Mouse (Mus musculus): ENCODE measurements at regions not wholly inside any gene's neighbourhood (a gene's known extent, or its start where the extent isn't known, plus 50 kb on each side); places are given as distances from the start of the nearest gene placed in this dataset.

- Histone ChIP-seq H3K4me1 (ENCODE audit: control insufficient read depth in 1 of 2, insufficient read depth in 2 of 2, low read length in 2 of 2) (no peaks in the 10 kb centered on the region), H3K9ac (ENCODE audit: control insufficient read depth, low read depth, low read length, poor library complexity, severe bottlenecking) (no peak overlapping the region), H3K4me3 (ENCODE audit: control insufficient read depth in 1 of 2, insufficient read depth in 1 of 2, low read depth in 2 of 2, low read length in 2 of 2) (no peak overlapping the region), H3K9me3 (replicated peaks; ENCODE audit: insufficient read depth, low read length) (no peaks in the 10 kb centered on the region), H3K27me3 (ENCODE audit: control insufficient read depth in 1 of 2, insufficient read depth in 2 of 2, low read length in 2 of 2) (no peaks in the 10 kb centered on the region), H3K36me3 (ENCODE audit: control insufficient read depth in 1 of 2, insufficient read depth in 2 of 2, low read length in 2 of 2) (no peaks in the 10 kb centered on the region), H3K79me2 (ENCODE audit: control insufficient read depth, insufficient read depth, low read length, poor library complexity) (no peaks in the 10 kb centered on the region), H3K27ac (ENCODE audit: control insufficient read depth, low read depth, low read length) (no peak overlapping the region)
- DNase-seq (ENCODE audit: low read depth, low spot score) = no peak
- TF ChIP-seq RCOR1 (IDR thresholded peaks at IDR 0.05; ENCODE audit: low read depth, low read length) (no peak), JUND (IDR thresholded peaks at IDR 0.05; ENCODE audit: low read depth, low read length) (no peak), RAD21 (IDR thresholded peaks at IDR 0.05; ENCODE audit: low read depth, low read length) (no peak), UBTF (IDR thresholded peaks at IDR 0.05; ENCODE audit: borderline replicate concordance, insufficient read depth, low read depth, low read length) (no peak), POLR2AphosphoS5 (IDR thresholded peaks at IDR 0.05; ENCODE audit: borderline replicate concordance, low read depth, low read length) (no peak), SMC3 (IDR thresholded peaks at IDR 0.05; ENCODE audit: low read depth, low read length) (no peak), MAZ (IDR thresholded peaks at IDR 0.05; ENCODE audit: low read depth, low read length) (no peak), USF1 (IDR thresholded peaks at IDR 0.05; ENCODE audit: low read depth, low read length) (no peak), POLR2AphosphoS2 (IDR thresholded peaks at IDR 0.05; ENCODE audit: low read length) (no peak), ZC3H11A (IDR thresholded peaks at IDR 0.05; ENCODE audit: low read depth, low read length) (no peak), MYB (IDR thresholded peaks at IDR 0.05; ENCODE audit: low read depth, low read length) (no peak), ZNF384 (IDR thresholded peaks at IDR 0.05; ENCODE audit: low read depth, low read length) (no peak)
Observed at GRCm38 (mm10) chr6:93353353-93354125, 410.2 kb upstream of the Adamts9 start.

GRCm38 (mm10) chr6:93349936-93350700, 406.8 kb upstream of the Adamts9 start:
- no peak overlapping the region for H3K9ac ChIP-seq (ENCODE audit: control insufficient read depth, low read depth, low read length, poor library complexity, severe bottlenecking)
- no peak for DNase-seq (ENCODE audit: low read depth, low spot score)
- no peaks in the 10 kb centered on the region for H3K4me1 ChIP-seq (ENCODE audit: control insufficient read depth in 1 of 2, insufficient read depth in 2 of 2, low read length in 2 of 2)
- no peak overlapping the region for H3K27ac ChIP-seq (ENCODE audit: control insufficient read depth, low read depth, low read length)
- no peaks in the 10 kb centered on the region for H3K27me3 ChIP-seq (ENCODE audit: control insufficient read depth in 1 of 2, insufficient read depth in 2 of 2, low read length in 2 of 2)
- no peaks in the 10 kb centered on the region for H3K36me3 ChIP-seq (ENCODE audit: control insufficient read depth in 1 of 2, insufficient read depth in 2 of 2, low read length in 2 of 2)
- no peak overlapping the region for H3K4me3 ChIP-seq (ENCODE audit: control insufficient read depth in 1 of 2, insufficient read depth in 1 of 2, low read depth in 2 of 2, low read length in 2 of 2)
- TF ChIP-seq BHLHE40 (IDR thresholded peaks at IDR 0.05; ENCODE audit: borderline replicate concordance, low read depth, low read length) (no peak), NELFE (IDR thresholded peaks at IDR 0.05; ENCODE audit: low read depth, low read length) (no peak), CTCF (IDR thresholded peaks at IDR 0.05 in 2 of 3, conservative IDR thresholded peaks at IDR 0.05 in 1 of 3; ENCODE audit: control insufficient read depth in 1 of 3, insufficient read depth in 1 of 3, low read depth in 2 of 3, low read length in 3 of 3, poor library complexity in 1 of 3, severe bottlenecking in 1 of 3) (no peak), ETS1 (IDR thresholded peaks at IDR 0.05; ENCODE audit: low read depth, low read length) (no peak), MAX (IDR thresholded peaks at IDR 0.05; ENCODE audit: low read length) (no peak), ZNF384 (IDR thresholded peaks at IDR 0.05; ENCODE audit: low read depth, low read length) (no peak), KAT2A (conservative IDR thresholded peaks at IDR 0.05; ENCODE audit: low read depth, low read length) (no peak), CHD1 (IDR thresholded peaks at IDR 0.05; ENCODE audit: low read depth, low read length) (no peak), RCOR1 (IDR thresholded peaks at IDR 0.05; ENCODE audit: low read depth, low read length) (no peak), MAFK (IDR thresholded peaks at IDR 0.05; ENCODE audit: borderline replicate concordance, low read depth, low read length) (no peak), ZC3H11A (IDR thresholded peaks at IDR 0.05; ENCODE audit: low read depth, low read length) (no peak), ZMIZ1 (IDR thresholded peaks at IDR 0.05; ENCODE audit: low read depth, low read length) (no peak), USF1 (IDR thresholded peaks at IDR 0.05; ENCODE audit: low read depth, low read length) (no peak), ELF1 (IDR thresholded peaks at IDR 0.05; ENCODE audit: low read depth, low read length) (no peak), CHD2 (IDR thresholded peaks at IDR 0.05; ENCODE audit: low read length) (no peak), POLR2A (IDR thresholded peaks at IDR 0.05; ENCODE audit: control insufficient read depth in 1 of 2, insufficient read depth in 1 of 2, low read depth in 1 of 2, low read length in 2 of 2, poor library complexity in 1 of 2) (no peak), POLR2AphosphoS5 (IDR thresholded peaks at IDR 0.05; ENCODE audit: borderline replicate concordance, low read depth, low read length) (no peak), MXI1 (IDR thresholded peaks at IDR 0.05; ENCODE audit: low read depth, low read length) (no peak), JUND (IDR thresholded peaks at IDR 0.05; ENCODE audit: low read depth, low read length) (no peak), ZKSCAN1 (IDR thresholded peaks at IDR 0.05; ENCODE audit: low read depth, low read length) (no peak)
- H3K79me2 ChIP-seq (ENCODE audit: control insufficient read depth, insufficient read depth, low read length, poor library complexity) = no peaks in the 10 kb centered on the region
- no peaks in the 10 kb centered on the region for H3K9me3 ChIP-seq (replicated peaks; ENCODE audit: insufficient read depth, low read length)
